Mouse (Mus musculus): ENCODE results near the gene Saa4.
"Not testable (repeated sequence)": the region's sequence is repeated elsewhere in the genome, so short reads cannot be mapped to it uniquely, and the experiment has no call there.

The Saa4 gene

DNA sequence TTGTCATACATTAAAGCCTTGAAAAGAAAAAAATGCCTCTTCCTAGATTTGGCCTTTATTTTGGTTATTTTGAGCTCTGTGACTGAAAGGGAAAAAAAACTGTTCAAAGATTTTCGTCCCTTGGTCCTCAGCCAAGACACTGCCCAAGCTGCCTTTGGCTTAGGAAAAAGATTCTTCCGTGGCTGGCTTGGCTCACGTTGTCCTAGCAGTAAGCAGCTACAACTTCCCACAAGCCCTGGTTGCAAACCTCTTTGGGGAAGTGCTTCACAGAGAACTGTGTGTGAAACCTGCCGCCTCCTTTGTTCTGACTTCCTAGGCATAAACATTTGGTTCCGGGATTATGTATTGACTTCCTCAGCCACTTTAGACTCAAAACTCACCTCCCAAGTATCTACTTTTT is 15.5 kb downstream of the Saa4 start:
- no peak for DNase-seq (ENCODE audit: low spot score in 2 of 2)

DNA sequence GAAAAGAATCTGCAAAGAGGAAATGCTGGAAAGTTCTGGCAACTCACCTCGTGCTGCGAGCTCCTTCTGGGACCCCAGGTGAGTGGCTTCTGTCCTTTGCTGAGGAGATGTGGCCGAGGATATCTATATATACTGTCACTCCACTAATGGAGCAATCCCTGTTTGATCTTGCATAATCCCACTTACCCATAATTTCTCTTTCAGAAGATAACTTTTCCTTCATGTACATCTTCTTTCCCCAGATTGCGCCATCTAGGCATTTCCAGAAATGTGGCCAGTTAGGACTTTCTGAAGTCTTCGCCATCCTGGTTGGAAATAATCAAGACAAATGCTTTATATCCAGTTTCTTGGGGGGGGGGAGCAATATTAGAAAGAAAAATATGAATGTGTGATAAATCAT is 16.8 kb downstream of the Saa4 start, which contains the start of gene Saa3:
TSS of gene Saa3 (minus strand) at position 101 of the 400 bp plus-strand sequence.
- no peak for DNase-seq (ENCODE audit: low spot score in 2 of 2)

DNA sequence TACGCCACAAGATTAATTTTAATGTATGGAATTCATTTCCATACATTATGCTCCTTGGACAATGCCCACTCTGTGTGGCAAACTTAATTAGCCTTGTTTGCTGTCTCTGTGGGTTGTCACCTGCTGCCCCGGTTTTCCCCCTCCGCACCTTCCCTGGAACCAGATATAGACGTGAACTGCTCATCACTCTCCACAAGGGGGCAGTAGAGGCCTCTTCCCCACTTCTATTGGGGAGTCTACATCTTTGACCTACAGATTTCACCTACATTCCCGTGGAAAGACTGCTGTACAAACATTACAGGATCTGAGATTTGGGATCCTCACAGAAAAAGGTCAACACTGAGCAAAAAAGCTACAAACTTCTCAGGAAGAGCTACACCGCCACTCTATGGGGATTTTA is 17.9 kb downstream of the Saa4 start:
- peak in 1 of 2 experiments; percentile 57 for DNase-seq (ENCODE audit: low spot score in 2 of 2)

DNA sequence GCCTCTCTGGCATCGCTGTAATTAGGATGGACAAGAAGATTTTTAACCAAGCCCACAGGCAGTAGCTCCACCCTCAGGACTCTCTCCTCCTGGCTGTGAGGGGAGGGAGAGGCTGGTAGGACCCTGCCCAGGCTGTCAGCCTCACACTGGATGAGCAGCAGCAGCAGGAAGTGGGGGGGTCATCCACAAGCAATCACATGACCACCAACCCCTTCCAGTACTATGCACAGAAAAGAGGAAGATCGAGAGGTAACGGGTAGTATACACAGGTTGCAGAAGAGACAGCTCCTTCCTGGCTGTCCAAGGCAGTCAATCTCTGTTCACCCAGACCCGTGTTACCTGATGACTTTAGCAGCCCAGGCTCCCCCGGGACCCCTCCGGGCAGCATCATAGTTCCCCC is 20.2 kb downstream of the Saa4 start:
- DNase-seq (ENCODE audit: low spot score in 2 of 2) = no peak

DNA sequence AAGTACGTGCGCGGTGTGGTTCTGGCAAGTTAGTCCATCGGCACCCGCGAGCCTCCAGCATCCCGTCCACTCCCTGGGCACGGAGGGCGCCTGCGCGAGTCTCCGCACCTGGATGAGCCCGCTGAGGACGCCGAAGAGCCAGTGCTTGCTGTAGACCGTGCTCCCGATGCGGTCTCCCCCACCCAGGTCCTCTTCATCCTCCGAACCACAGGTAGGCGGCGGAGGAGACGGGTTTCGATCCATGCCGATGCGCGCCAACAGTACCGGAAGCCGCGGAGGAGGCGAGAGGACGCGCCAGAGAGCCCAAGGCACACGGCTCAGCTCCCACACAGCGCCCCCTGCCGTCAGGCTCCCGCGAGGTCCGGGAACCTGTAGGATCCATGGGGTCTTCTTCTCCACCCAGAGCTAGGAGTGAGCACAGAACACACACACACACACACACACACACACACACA is 22.0 kb downstream of the Saa4 start, which contains the start of gene Saal1:
TSS of gene Saal1 (minus strand) at position 291 of the 455 bp plus-strand sequence.
- peak; percentile 43 to 70 for DNase-seq (ENCODE audit: low spot score in 2 of 2)

DNA sequence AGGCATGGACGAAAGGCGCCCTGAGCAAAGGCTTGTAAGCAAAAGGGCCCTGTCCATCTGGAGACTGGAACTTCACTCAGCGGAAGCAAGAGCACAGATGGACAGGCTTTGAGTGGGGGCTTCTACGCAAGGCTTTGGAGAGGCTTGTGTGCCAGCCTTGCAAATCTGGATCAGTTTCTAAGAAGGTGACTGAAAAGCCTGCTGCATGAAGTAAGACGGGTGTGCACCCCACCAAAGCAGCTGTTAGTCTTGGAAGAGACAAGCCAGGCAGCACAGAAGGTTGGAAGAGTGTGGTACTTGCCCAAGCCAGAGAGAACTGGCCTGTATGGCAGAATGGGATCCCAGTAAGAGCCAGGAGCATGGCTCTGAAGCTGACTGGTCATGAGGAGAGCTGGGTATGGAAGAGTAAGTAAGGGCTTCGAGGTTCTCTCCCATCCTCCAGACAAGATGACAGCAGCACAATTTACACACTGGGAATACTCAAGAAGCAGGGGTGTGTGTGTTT is 31.8 kb downstream of the Saa4 start:
- no peak for DNase-seq (ENCODE audit: low spot score in 2 of 2)

DNA sequence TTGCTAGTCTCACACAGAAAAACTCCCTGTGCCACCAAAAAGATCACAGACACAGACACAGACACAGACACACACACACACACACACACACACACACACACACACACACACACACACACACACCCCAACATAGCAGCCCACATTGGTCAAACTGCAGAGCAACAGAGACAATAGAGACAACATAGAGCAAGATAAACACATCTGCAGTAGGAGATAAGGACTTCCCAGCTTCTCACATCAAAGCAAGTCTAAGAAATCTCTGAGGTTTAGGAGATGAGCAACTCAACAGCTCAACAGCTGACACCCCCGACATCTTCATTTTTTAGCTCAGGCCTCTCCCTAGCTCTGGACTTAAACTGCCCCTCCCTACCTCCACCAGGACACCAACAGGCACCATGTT is 35.6 kb downstream of the Saa4 start:
- DNase-seq (ENCODE audit: low spot score in 2 of 2) = no peak

DNA sequence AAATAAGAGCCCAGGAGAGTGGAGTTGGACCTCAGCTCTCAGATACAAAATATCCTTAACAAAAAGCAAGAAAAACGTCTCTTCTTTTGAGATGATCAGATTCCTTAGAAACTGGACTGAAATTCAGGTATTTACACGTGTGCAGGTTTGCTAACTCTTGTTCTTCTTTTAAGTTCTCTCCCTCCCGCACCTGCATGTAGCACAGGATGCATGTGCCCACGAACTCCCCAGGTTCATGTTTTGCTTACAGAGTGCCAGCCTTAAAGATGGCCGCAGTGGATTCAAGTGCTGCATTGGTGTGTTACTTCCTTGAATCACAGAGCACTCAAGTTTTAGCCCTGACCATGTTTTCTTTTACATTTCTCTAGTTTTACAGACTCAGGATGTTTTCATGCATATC is 45.6 kb downstream of the Saa4 start:
- no peak for DNase-seq (ENCODE audit: low spot score in 2 of 2)

DNA sequence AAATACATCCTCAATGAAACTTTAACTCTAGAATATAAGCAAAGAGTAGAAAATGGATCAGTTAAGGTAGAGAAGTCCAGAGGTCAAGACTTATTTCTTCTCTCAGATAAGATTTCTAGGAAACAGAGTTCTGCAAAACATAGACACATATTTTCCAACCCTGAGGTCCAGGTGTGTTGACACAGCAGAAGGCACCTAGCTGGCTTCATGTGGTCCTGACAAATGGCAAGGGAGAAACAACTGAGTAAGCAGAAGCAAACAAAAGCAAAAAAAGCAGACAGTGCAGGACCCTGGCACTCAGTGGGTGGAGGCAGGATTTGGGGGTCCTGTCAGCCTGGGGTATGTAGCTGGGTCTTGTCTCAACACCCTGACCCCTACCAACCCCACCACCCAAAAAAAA is 51.7 kb downstream of the Saa4 start:
- no peak for DNase-seq (ENCODE audit: low spot score in 2 of 2)

DNA sequence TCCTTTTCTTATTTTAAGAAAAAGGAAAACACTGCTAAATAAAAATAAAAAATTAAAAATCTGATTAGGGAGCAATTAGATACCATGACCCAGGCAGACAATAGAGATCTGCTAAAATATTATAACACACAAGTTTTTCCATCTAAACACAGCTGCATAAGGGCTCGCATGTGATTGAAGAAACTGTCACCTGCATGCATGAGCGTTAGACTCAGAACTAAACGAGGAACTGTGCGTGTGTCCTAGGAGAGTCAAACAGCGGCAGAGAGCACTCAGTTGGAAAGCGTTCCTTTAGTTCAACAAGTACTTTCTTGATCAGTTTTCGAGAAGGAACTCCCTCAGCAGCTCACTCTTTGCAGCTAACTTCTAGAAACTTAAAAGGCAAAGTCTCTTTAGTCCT is 53.4 kb downstream of the Saa4 start:
- DNase-seq (ENCODE audit: low spot score in 2 of 2) = not testable (repeated sequence)

DNA sequence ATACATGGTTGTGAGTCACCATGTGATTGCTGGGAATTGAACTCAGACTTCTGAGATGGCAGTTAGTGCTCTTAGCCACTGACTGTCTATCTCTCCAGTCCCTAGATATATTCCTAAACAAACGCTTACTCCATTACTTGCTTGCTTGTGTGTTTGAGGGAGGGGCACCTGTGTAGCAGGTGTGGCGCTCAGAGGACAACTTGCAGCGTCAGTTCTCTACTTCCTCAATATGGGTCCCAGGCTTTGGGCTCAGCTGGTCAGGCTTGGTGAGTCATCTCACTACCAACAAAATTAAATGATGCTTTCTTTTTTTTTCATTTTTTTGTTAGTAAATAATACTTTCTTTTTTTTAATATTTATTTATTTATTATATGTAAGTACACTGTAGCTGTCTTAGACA is 54.0 kb downstream of the Saa4 start:
- DNase-seq (ENCODE audit: low spot score in 2 of 2) = no peak
